Mouse (Mus musculus): Measurements from ENCODE around the gene Sh2d5.

Sh2d5 gene

GRCm38 (mm10) chr4:138250088-138250960 lies at the start of gene Sh2d5, which contains the start of gene Kif17:
TSS of gene Sh2d5 (plus strand) at chr4:138250403.
TSS of gene Kif17 (plus strand) at chr4:138250435.
- in situ Hi-C loops (cut with MboI), result no loop called here

DNA sequence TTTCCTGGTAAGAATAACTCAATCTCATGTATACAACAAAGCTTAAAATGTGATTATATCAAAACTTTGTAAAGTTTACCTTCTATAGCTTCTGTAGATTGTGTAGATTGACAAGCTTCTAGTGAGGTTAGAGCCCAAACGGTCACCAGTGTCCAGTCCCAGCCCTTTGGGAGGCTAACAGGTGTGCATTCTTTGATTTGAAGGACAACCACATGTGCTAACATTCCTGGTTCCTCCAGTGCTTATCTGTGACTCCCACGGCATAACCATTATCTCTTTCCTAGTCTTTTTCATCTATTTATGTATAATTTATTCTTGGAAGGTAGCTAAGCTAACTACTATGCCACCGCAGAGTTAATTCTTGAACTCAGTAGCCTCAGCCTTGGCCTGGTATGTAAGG lies 49.4 kb upstream of the Sh2d5 start:
- in situ Hi-C loops (cut with MboI), result no loop called here

DNA sequence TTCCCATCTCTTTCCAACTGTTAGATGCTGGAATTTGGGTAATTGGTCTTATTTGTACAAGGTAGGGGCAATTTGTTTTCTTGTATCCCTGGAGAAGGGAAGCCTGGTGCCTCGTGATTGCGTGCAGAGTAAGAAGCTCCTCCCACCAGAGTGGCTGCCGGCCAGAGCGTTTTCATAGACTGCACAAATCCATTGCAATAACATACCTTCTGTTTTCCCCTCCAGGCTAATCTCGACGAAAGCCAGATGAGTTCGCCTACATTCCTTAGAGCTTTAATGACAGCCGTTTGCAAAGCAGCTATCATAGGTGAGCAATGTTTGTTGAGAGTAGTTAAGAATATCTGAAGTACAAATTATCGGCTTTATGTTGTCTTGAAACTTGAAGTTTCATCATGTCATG lies 48.5 kb upstream of the Sh2d5 start:
- in situ Hi-C loops (cut with MboI), result no loop called here

- in situ Hi-C loops (cut with MboI), result no loop called here
Observed at GRCm38 (mm10) chr4:138210116-138210515, 40.1 kb upstream of the Sh2d5 start.

DNA sequence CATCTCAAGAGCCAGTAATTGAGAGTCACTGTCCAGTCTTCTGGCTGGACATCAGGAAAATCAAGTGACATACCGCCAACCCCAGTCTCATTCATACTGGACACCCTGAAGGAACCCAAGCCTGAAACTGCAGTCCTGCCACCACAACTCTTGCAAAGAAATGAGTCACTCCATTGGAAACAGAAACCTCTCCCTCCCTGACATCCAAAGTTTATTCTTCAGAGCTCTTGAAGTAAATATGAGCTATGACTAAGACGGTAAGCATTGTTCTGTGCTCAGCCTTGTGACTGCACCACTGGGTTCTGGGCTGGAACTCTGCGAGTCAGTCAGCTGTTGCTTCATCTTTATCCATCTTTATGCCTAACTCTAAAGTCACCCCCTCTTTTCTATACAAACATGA lies 36.3 kb upstream of the Sh2d5 start:
- in situ Hi-C loops (cut with MboI), result no loop called here

DNA sequence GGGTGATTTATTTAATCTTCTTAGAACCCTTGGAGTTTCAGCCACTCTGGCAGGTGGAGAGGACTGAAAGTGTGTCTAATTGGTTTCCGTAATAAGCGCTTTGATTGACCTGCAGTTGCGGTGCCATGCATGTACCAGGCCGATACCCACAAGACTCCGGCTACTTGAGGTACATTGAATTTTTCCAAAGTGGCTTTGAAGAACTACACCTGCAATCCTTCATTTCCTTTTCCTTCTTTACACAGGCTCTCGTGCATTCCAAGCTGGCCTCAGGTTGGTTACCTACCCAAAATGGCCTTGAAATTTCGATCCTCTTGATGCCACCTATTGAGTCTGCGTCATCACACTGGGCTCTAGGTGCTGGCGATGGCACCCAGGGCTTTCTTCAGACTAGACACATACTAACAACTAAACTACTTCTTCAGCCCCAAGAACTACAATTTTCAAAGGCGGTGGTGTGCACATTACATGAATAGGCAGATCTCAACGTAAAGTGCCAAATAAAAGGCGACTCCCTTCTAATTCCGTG lies 34.5 kb upstream of the Sh2d5 start:
- in situ Hi-C loops (cut with MboI), result no loop called here

- in situ Hi-C loops (cut with MboI), result no loop called here
Observed at GRCm38 (mm10) chr4:138216200-138216890, 33.9 kb upstream of the Sh2d5 start, which contains the start of gene Hp1bp3. TSS of gene Hp1bp3 (plus strand) at chr4:138216296.

- in situ Hi-C loops (cut with MboI), result no loop called here
Observed at GRCm38 (mm10) chr4:138216891-138217392, 33.3 kb upstream of the Sh2d5 start.

DNA sequence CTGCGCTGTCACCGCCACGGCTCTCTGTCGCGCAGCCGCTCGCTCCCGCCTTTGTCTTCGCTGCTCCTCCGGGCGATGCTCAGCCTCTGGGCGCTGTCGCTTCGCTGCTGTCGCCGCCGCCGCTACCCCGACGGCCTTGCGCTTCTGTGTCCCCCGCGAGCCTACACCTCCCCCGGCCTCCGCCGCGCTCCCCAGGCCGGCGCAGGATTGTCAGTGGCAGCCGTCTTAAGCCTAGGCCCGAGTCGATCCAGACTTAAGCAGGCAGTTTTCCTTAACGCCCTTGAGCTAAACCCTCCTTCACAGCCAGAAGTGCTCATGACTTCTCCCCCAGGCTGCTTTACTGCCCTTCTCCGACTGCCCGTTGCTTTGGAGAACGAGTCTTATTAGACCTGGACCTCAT lies 32.8 kb upstream of the Sh2d5 start:
- in situ Hi-C loops (cut with MboI), result no loop called here

DNA sequence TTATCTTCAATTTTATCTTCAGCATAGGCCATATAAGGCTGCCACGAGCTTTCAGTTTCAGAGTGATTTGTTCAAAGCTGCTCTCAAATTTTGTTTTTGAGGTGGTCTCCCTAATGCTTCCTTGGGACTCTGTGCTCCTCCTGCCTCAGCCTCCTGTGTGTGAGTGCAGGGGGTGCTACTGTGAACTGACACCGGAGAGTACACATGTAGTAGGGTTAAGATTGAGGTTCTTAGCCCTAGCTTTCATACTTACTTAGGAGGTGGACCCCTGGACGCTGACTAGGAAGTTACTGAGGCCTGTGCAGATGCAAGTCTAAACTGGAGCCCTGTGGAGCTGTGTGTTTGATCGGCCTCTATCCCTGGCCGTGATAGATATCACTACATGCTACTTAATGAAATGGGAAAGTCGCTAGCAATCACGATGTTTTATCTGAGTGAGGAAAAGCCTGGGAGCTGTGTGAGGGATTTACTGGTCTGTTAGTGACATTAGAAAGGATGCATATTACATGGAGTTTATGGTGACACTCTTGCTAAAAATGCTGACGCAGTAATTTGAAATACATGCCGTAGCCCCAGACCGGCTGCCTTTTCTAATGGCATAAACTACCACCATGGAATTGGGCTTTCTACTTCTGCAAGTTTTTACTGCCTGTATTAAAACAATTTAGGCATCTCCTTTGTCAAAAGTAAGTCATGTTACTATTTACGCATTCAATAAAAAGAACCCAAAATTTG lies 32.1 kb upstream of the Sh2d5 start:
- in situ Hi-C loops (cut with MboI), result no loop called here

GRCm38 (mm10) chr4:138219331-138219730 lies 30.9 kb upstream of the Sh2d5 start:
- in situ Hi-C loops (cut with MboI), result no loop called here

- in situ Hi-C loops (cut with MboI), result no loop called here
Observed at GRCm38 (mm10) chr4:138220761-138221160, 29.4 kb upstream of the Sh2d5 start.

GRCm38 (mm10) chr4:138221406-138221805 lies 28.8 kb upstream of the Sh2d5 start:
- in situ Hi-C loops (cut with MboI), result no loop called here

DNA sequence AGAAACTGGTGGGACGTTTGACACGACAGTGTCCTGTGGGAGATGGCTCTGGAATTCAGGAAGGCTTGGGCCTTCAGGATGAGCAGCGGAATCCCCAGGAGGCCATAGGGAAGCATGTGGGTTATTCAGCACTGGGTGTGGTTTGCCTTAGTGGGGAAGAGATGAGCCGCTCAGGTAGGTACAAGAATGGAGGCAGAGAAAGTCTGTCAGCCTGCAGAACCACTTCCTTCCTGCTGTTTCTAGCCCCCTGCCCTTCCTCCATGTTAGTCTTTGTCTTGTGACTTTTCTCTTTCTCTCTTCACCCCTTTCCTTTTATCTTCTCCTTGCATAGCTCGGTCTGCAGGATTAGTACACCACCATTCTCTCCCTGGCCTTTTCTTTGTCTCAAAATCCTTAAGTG lies 27.8 kb upstream of the Sh2d5 start:
- in situ Hi-C loops (cut with MboI), result no loop called here

DNA sequence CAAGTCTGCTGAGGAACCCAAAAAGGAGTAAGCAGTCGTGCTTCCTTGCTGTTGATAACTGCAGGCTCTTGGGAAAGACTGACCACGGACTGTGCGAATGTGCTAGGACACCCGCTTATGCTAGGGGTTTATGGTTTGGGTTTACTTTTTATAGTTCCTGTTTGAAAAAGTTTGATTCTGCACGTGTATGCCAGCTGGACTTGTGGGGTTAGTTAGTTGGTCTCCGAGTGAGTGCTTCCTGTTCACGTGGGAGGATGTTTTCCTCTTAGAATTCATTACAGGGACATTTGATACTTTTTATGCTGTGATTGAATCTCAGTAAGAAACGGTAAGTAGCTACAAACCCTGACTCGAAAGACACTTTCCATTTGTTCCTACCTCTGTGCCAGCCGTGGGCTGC lies 26.6 kb upstream of the Sh2d5 start:
- in situ Hi-C loops (cut with MboI), result no loop called here

DNA sequence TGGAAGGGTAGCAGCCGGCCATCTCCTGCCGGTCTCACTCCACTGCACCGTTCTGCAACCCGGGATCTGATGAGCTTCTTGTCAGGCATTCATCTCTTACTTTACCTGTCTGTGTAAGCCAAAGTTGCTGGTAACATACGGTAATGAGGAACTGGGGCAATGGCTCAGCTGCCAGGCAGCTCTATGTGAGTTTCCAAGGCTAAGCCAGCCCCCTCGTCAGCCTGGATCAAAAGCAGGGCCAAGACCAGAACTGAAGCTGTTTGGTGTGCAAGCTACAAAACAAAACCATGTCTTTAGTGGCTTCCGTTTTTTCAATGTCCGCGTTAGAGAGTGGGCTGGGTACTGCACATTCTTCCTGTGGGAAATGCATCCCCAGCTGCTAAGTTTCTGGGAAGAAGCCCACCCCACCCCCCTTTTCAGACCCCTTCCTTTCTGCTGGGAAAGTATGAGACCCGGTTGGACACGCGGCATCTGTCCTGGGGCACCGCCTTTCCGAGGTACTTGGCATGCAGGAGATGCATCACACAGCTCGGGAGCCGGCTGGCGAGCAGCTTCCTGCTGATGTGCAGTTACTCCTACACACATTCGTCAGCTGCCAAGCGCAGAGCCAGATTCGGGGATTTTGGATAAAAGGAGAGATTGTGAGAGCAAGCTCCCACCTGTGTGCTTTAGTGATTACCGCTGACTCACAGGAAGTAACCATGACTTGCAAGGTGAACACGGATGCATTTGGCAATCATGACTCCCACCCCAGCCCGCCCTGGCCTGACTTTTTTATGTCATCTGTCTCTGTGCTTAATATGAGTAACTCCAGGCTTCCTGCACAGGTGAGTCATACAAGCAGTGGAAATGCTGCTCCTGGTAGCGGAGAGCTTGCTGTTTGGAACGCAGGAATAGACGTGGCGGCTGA lies 3.2 kb upstream of the Sh2d5 start:
- in situ Hi-C loops (cut with MboI), result no loop called here

GRCm38 (mm10) chr4:138251819-138252218 lies 1.6 kb downstream of the Sh2d5 start:
- in situ Hi-C loops (cut with MboI), result no loop called here

DNA sequence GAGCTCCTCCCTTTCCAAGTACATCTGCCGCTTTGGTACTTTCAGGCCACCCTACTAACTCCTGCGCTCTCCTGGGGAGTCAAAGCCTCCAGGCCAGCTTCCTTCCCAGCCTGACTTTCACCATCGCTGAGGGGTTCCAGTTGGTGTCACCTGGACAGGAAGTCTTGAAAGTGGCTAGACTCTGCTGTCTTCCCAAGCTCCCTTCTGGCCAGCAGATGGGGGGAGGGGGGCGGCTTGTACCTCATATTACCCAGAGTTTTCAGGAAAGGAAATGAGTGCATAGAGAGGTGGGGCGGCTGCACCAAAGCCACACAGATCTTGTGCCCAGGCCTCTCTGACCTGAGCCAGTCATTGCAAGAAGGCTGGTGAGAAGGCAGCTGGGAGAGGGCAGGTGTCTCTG lies 2.0 kb downstream of the Sh2d5 start:
- in situ Hi-C loops (cut with MboI), result no loop called here

- in situ Hi-C loops (cut with MboI), result no loop called here
Observed at GRCm38 (mm10) chr4:138257116-138257687, 7.0 kb downstream of the Sh2d5 start.

GRCm38 (mm10) chr4:138258663-138259062 lies 8.5 kb downstream of the Sh2d5 start:
- in situ Hi-C loops (cut with MboI), result no loop called here

GRCm38 (mm10) chr4:138259482-138259881 lies 9.3 kb downstream of the Sh2d5 start:
- in situ Hi-C loops (cut with MboI), result no loop called here

Measured in mature B cell (primary cell).